Mouse (Mus musculus) brain, embryonic 14.5 days (tissue): ENCODE measurements at regions not wholly inside any gene's neighbourhood (a gene's known extent, or its start where the extent isn't known, plus 50 kb on each side); places are given as distances from the start of the nearest gene placed in this dataset.

Experiments used
- DNase-seq: peaks from one replicate; pipeline ENCODE4 v3.0.0-alpha.2; 2011; ENCODE audit warnings: low read depth
- CTCF ChIP-seq: fragments of 200-500 bp; IDR thresholded peaks from 2 replicates; pipeline ENCODE4 v1.5.1; 2012; ENCODE audit warnings: inconsistent platforms, mild to moderate bottlenecking, moderate library complexity, borderline replicate concordance; ENCODE audit not compliant: insufficient read depth, insufficient read length; ENCODE audit errors: extremely low read depth
- POLR2A ChIP-seq: fragments of 200-500 bp; IDR thresholded peaks from 2 replicates; pipeline ENCODE4 v1.6.1; 2012; ENCODE audit warnings: mild to moderate bottlenecking, inconsistent platforms, borderline replicate concordance; ENCODE audit not compliant: poor library complexity, insufficient read depth, insufficient read length, severe bottlenecking; ENCODE audit errors: extremely low read depth

- no peak for TF ChIP-seq POLR2A
- TF ChIP-seq CTCF: no peak
- DNase-seq: peak; percentile 52
These were observed 243.9 kb downstream of the Tcf7l2 start for GRCm38 (mm10) chr19:55985518-55985917.

- TF ChIP-seq POLR2A: no peak
- no peak for TF ChIP-seq CTCF
- peak; percentile 74 for DNase-seq
These were observed 250.4 kb downstream of the Tcf7l2 start for GRCm38 (mm10) chr19:55991791-55992726.

- no peak for TF ChIP-seq CTCF
- no peak for DNase-seq
These were observed 251.1 kb downstream of the Tcf7l2 start for GRCm38 (mm10) chr19:55992727-55993066.

- no peak for TF ChIP-seq POLR2A
- TF ChIP-seq CTCF: no peak
- DNase-seq: no peak
These were observed 254.1 kb downstream of the Tcf7l2 start for GRCm38 (mm10) chr19:55995721-55996120.

GRCm38 (mm10) chr19:55998454-55999180 lies 257.0 kb downstream of the Tcf7l2 start:
- TF ChIP-seq CTCF: peak; percentile 41; the same call in 1 of the 2 replicates
- TF ChIP-seq POLR2A: no peak
- peak; percentile 61 for DNase-seq

GRCm38 (mm10) chr19:55999409-55999808 lies 257.8 kb downstream of the Tcf7l2 start:
- no peak for TF ChIP-seq POLR2A
- peak; percentile 34 for DNase-seq

GRCm38 (mm10) chr19:56001428-56001827 lies 259.8 kb downstream of the Tcf7l2 start:
- no peak for DNase-seq
- TF ChIP-seq POLR2A: no peak
- no peak for TF ChIP-seq CTCF

GRCm38 (mm10) chr19:56005886-56006285 lies 264.3 kb downstream of the Tcf7l2 start:
- DNase-seq: peak; percentile 73
- TF ChIP-seq CTCF (no peak), POLR2A (no peak)

- DNase-seq: no peak
- TF ChIP-seq POLR2A: no peak
- TF ChIP-seq CTCF: peak; percentile 24; the same call in 1 of the 2 replicates
These were observed 265.8 kb downstream of the Tcf7l2 start for GRCm38 (mm10) chr19:56007433-56007832.

GRCm38 (mm10) chr19:56010766-56011165 lies 269.1 kb downstream of the Tcf7l2 start:
- TF ChIP-seq POLR2A (no peak), CTCF (no peak)
- no peak for DNase-seq

GRCm38 (mm10) chr19:56011292-56011691 lies 269.7 kb downstream of the Tcf7l2 start:
- DNase-seq: no peak
- TF ChIP-seq POLR2A: no peak
- TF ChIP-seq CTCF: no peak
